Mouse (Mus musculus) heart, adult 10 weeks (tissue): ENCODE data around the gene Mettl1. TPM values are rescaled to one million over a fixed set of nuclear protein-coding genes. Genes with fewer than 3 reads are reported as not detected.

Source experiments
- polyA plus RNA-seq: library from polyadenylated mRNA; stranded (reverse); fragments of 350-450 nt; fragmentation: Illumina TruSeq; extraction: RNeasy Lipid Tissue Mini Kit (QIAGEN cat#74804); gene quantifications from one replicate; pipeline ENCODE4 v1.2.3, GENCODE M21; 2014; ENCODE audit warnings: low read depth, low replicate concordance

The Mettl1 gene
- 17.0 TPM for polyA plus RNA-seq

GRCm38 (mm10) chr10:127041274-127041766 lies at the start of gene Mettl1, which contains the start of gene Eef1akmt3:
Gene Mettl1, plus strand, starts transcription at chr10:127041414.
Gene Eef1akmt3, minus strand, starts transcription at chr10:127041513.

GRCm38 (mm10) chr10:127000529-127000928 lies 40.7 kb upstream of the Mettl1 start, which contains the start of gene Avil:
Gene Avil, plus strand, starts transcription at chr10:127000709.

GRCm38 (mm10) chr10:127030336-127031296 lies 10.6 kb upstream of the Mettl1 start, which contains the start of gene Tsfm:
Gene Tsfm, minus strand, starts transcription at chr10:127030840.

GRCm38 (mm10) chr10:127047954-127048353 lies 6.7 kb downstream of the Mettl1 start, which contains the start of gene Cyp27b1:
Gene Cyp27b1, plus strand, starts transcription at chr10:127048250.

GRCm38 (mm10) chr10:127059968-127060916 lies 19.0 kb downstream of the Mettl1 start, which contains the start of gene March9:
Gene March9, minus strand, starts transcription at chr10:127060184.

GRCm38 (mm10) chr10:127063239-127063872 lies 22.1 kb downstream of the Mettl1 start, which contains the start of gene Cdk4:
Gene Cdk4, plus strand, starts transcription at chr10:127063534.

GRCm38 (mm10) chr10:127070190-127071121 lies 29.2 kb downstream of the Mettl1 start, which contains the start of gene Tspan31:
Gene Tspan31, minus strand, starts transcription at chr10:127070264.

GRCm38 (mm10) chr10:127075080-127075479 lies 33.9 kb downstream of the Mettl1 start, which contains the start of gene Agap2:
Gene Agap2, plus strand, starts transcription at chr10:127075284.

Other genes starting within 250 kb of the Mettl1 start
- gene Atp23, start 140.1 kb upstream of the Mettl1 start, polyA plus RNA-seq, result 5.6 TPM
- 91.4 TPM for gene Ctdsp2, start 62.7 kb upstream of the Mettl1 start, polyA plus RNA-seq
- gene Avil, start 40.7 kb upstream of the Mettl1 start, polyA plus RNA-seq, result 0.94 TPM
- 50.1 TPM for gene Tsfm, start 10.6 kb upstream of the Mettl1 start, polyA plus RNA-seq
- gene Eef1akmt3, start 99 bp downstream of the Mettl1 start, polyA plus RNA-seq, result not detected
- not detected for gene Cyp27b1, start 6.8 kb downstream of the Mettl1 start, polyA plus RNA-seq
- 3.0 TPM for gene March9, start 18.8 kb downstream of the Mettl1 start, polyA plus RNA-seq
- gene Cdk4, start 22.1 kb downstream of the Mettl1 start, polyA plus RNA-seq, result 104 TPM
- 65.6 TPM for gene Tspan31, start 28.9 kb downstream of the Mettl1 start, polyA plus RNA-seq
- gene Agap2, start 33.9 kb downstream of the Mettl1 start, polyA plus RNA-seq, result 2.9 TPM
- gene Os9, start 79.7 kb downstream of the Mettl1 start, polyA plus RNA-seq, result 36.6 TPM
- 1.5 TPM for gene B4galnt1, start 123.8 kb downstream of the Mettl1 start, polyA plus RNA-seq
- 26.9 TPM for gene Slc26a10, start 139.2 kb downstream of the Mettl1 start, polyA plus RNA-seq
- gene Arhgef25, start 148.7 kb downstream of the Mettl1 start, polyA plus RNA-seq, result 23.2 TPM
- gene Dtx3, start 154.3 kb downstream of the Mettl1 start, polyA plus RNA-seq, result 53.5 TPM
- gene Pip4k2c, start 170.2 kb downstream of the Mettl1 start, polyA plus RNA-seq, result 35.2 TPM
- 0.89 TPM for gene Kif5a, start 221.9 kb downstream of the Mettl1 start, polyA plus RNA-seq
- gene Dctn2, start 225.0 kb downstream of the Mettl1 start, polyA plus RNA-seq, result 139 TPM
- 18.0 TPM for gene Mbd6, start 247.6 kb downstream of the Mettl1 start, polyA plus RNA-seq